Mouse (Mus musculus): ENCODE results near the gene Cse1l. TPM values are rescaled to one million over a fixed set of nuclear protein-coding genes. Genes with fewer than 3 reads are reported as not detected.

Gene Cse1l
- polyA plus RNA-seq, 1 experiment from 2014 or later, result 89.3 TPM

DNA sequence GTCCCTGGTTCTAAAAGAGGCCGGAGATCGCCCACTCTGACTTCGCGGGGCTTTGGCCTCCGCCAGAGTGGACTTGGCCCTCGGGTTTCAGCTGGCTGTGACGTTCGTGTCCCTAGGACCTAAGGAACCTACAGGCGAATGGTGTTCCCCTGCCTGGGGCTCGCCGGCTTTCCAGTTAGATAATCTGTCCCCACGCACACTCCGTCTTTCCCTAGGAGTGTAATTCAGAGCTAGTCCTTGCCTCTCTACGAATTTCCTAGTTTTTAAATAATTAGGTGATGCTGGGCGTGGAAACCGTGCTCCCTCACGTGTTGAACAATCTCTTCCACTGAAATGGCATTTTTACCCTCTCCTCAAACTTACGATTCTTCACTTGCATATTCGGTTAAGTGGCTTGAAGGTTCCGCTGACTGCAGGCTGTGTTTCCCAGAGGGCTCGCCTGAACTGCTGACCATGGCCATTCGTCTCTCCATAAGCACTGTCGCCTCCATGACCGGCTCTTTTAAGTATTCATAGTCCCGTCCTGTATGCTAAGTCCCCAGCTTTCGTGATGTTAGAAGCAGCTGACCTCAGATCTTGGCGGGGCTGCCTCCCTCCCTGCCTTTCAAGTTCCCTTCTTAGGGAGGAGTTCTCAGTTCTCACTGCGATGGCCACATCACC, 813 bp downstream of the Cse1l start:
- Histone ChIP-seq H3K9ac (peak overlapping the region; percentile 90), H3K9me3 (no peaks in the 10 kb centered on the region), H3K4me1 (replicated peaks) (peaks cover 16% of the 10 kb centered on the region), H3K36me3 (no peaks in the 10 kb centered on the region), H3K27ac (replicated peaks) (peak overlapping the region; percentile 98), H3K27me3 (no peaks in the 10 kb centered on the region), H3K4me3 (peak overlapping the region; percentile 97), H3K4me2 (peak overlapping the region; percentile 81)
- ATAC-seq (ENCODE audit: low FRiP score, low read depth), result peak; percentile 57
- under 1% methylated on average over 28 of the region's 28 CpGs for WGBS

- no peak overlapping the region for H3K27ac ChIP-seq (replicated peaks)
- no peak overlapping the region for H3K9ac ChIP-seq
- no peak for ATAC-seq (ENCODE audit: low FRiP score, low read depth)
- H3K27me3 ChIP-seq, result no peaks in the 10 kb centered on the region
- H3K4me2 ChIP-seq, result no peak overlapping the region
- H3K4me3 ChIP-seq, result no peak overlapping the region
- H3K36me3 ChIP-seq, result no peaks in the 10 kb centered on the region
- 95% methylated on average over 3 of the region's 3 CpGs for WGBS
- no peaks in the 10 kb centered on the region for H3K9me3 ChIP-seq
- peaks cover 16% of the 10 kb centered on the region for H3K4me1 ChIP-seq (replicated peaks)
These were observed 3.9 kb downstream of the Cse1l start for GRCm38 (mm10) chr2:166909729-166910128.

DNA sequence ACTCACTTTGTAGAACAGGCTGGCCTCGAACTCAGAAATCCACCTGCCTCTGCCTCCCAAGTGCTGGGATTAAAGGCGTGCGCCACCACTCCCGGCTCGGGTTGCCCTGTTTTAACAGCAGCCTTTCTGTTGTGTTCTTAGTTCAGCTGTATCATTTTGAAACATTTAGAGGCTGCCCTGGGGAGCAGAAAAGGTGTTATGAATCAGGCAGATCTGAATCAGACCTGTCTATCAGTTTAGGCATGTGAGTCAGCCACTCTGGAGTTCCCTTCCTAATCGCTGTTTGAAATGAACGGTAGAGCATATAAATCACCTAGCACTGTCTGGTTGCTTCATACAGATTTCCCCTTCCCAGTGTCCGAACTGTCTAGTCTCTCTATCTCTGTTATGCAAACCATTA, 4.7 kb downstream of the Cse1l start:
- WGBS, result 94% methylated on average over 8 of the region's 8 CpGs

GRCm38 (mm10) chr2:166923971-166924370, 18.1 kb downstream of the Cse1l start:
- H3K9ac ChIP-seq, result no peak overlapping the region
- H3K4me1 ChIP-seq (replicated peaks), result no peaks in the 10 kb centered on the region
- H3K36me3 ChIP-seq, result peaks cover 59% of the 10 kb centered on the region
- WGBS, result 87% methylated on average over 2 of the region's 2 CpGs
- no peak overlapping the region for H3K4me3 ChIP-seq
- no peak for ATAC-seq (ENCODE audit: low FRiP score, low read depth)
- no peak overlapping the region for H3K4me2 ChIP-seq
- H3K27me3 ChIP-seq, result no peaks in the 10 kb centered on the region
- no peak overlapping the region for H3K27ac ChIP-seq (replicated peaks)
- H3K9me3 ChIP-seq, result no peaks in the 10 kb centered on the region

More for the DNA sequence above, 4.7 kb downstream of the Cse1l start:
- H3K4me3 ChIP-seq, result no peak overlapping the region
- H3K4me2 ChIP-seq, result no peak overlapping the region
- H3K36me3 ChIP-seq, result no peaks in the 10 kb centered on the region
- H3K27ac ChIP-seq (replicated peaks), result no peak overlapping the region
- H3K27me3 ChIP-seq, result no peaks in the 10 kb centered on the region
- ATAC-seq (ENCODE audit: low FRiP score, low read depth), result no peak
- H3K9ac ChIP-seq, result no peak overlapping the region
- H3K4me1 ChIP-seq (replicated peaks), result peaks cover 12% of the 10 kb centered on the region
- no peaks in the 10 kb centered on the region for H3K9me3 ChIP-seq

DNA sequence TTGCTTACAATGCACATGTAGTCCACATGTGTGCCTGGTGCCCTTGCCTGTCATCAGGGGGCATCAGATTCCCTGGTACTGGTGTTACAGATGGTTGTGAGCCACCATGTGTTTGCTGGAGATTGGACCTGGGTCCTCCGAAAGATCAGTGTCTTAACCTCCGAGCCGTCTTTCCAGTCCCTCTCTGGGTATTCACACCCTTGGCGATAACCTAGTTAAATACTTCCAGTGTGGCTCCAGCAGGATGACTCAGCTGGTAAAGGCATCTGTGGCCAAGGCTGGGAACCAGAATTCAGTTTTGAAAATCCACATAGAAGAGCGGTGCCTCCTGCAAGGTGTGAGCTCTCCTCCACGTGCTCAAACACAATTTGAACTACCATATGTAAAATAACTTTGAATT, 28.1 kb downstream of the Cse1l start:
- peaks cover 75% of the 10 kb centered on the region for H3K36me3 ChIP-seq

GRCm38 (mm10) chr2:166934416-166934815, 28.6 kb downstream of the Cse1l start:
- Histone ChIP-seq H3K4me2 (no peak overlapping the region), H3K27me3 (no peaks in the 10 kb centered on the region), H3K4me3 (no peak overlapping the region), H3K9me3 (no peaks in the 10 kb centered on the region), H3K9ac (no peak overlapping the region), H3K27ac (replicated peaks) (no peak overlapping the region), H3K36me3 (peaks cover 72% of the 10 kb centered on the region), H3K4me1 (replicated peaks) (no peaks in the 10 kb centered on the region)
- no peak for ATAC-seq (ENCODE audit: low FRiP score, low read depth)
- 53% methylated on average over 5 of the region's 5 CpGs for WGBS

More for the DNA sequence above, 28.1 kb downstream of the Cse1l start:
- Histone ChIP-seq H3K4me3 (no peak overlapping the region), H3K9me3 (no peaks in the 10 kb centered on the region), H3K27ac (replicated peaks) (no peak overlapping the region), H3K27me3 (no peaks in the 10 kb centered on the region), H3K9ac (no peak overlapping the region), H3K4me2 (no peak overlapping the region), H3K4me1 (replicated peaks) (no peaks in the 10 kb centered on the region)
- no peak for ATAC-seq (ENCODE audit: low FRiP score, low read depth)
- 95% methylated on average over 6 of the region's 6 CpGs for WGBS

GRCm38 (mm10) chr2:166935582-166935981, 29.7 kb downstream of the Cse1l start:
- Histone ChIP-seq H3K4me3 (no peak overlapping the region), H3K27me3 (no peaks in the 10 kb centered on the region), H3K4me2 (no peak overlapping the region), H3K36me3 (peaks cover 65% of the 10 kb centered on the region), H3K9me3 (no peaks in the 10 kb centered on the region), H3K27ac (replicated peaks) (no peak overlapping the region), H3K4me1 (replicated peaks) (no peaks in the 10 kb centered on the region), H3K9ac (no peak overlapping the region)
- no peak for ATAC-seq (ENCODE audit: low FRiP score, low read depth)
- 95% methylated on average over 7 of the region's 7 CpGs for WGBS

DNA sequence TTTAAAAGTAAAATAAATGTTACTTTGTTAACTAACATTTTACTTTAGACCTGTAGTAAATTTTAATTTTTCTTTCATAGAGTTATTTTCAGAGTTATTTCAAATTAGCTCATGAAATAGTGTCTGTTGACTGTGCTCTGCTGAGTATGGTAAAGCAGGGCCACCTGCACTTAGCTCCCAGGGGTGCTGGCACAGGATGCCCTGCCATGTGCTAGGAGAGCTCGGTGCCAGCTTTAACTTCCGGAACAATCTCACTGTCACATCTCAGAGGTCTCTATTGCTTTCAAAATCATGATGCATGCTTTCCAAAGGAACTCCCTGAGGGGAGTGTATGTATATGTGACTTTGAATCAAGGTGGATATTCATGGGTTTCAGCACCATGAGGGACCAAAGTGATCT, 30.3 kb downstream of the Cse1l start:
- Histone ChIP-seq H3K27ac (replicated peaks) (no peak overlapping the region), H3K36me3 (peaks cover 65% of the 10 kb centered on the region), H3K4me3 (no peak overlapping the region), H3K9me3 (no peaks in the 10 kb centered on the region), H3K9ac (no peak overlapping the region), H3K27me3 (no peaks in the 10 kb centered on the region), H3K4me2 (no peak overlapping the region), H3K4me1 (replicated peaks) (no peaks in the 10 kb centered on the region)
- WGBS, result 79% methylated on average over 2 of the region's 2 CpGs
- no peak for ATAC-seq (ENCODE audit: low FRiP score, low read depth)

DNA sequence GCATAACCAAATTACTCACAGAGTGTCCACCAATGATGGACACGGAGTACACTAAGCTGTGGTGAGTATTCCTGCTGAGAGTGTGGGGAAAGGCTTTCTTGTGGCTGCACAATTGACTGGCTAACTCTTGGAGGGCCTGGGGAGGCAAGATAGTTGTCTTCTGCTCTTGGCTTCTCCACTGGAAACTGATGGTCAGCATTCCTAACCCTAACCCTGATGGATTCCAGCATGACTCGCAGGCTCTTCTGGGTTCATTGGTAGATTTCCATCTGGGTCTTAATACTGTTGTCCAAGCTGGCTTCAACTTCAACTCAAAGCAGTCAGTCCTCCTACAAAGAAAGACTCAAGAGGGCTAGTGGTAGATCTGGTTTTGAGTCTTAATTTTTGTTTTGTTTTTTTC, 37.3 kb downstream of the Cse1l start:
- no peak for ATAC-seq (ENCODE audit: low FRiP score, low read depth)
- Histone ChIP-seq H3K4me2 (no peak overlapping the region), H3K4me1 (replicated peaks) (no peaks in the 10 kb centered on the region), H3K9me3 (no peaks in the 10 kb centered on the region), H3K4me3 (no peak overlapping the region), H3K27ac (replicated peaks) (no peak overlapping the region), H3K27me3 (no peaks in the 10 kb centered on the region), H3K9ac (no peak overlapping the region), H3K36me3 (peaks cover 74% of the 10 kb centered on the region)
- WGBS, result 89% methylated on average over 2 of the region's 2 CpGs

DNA sequence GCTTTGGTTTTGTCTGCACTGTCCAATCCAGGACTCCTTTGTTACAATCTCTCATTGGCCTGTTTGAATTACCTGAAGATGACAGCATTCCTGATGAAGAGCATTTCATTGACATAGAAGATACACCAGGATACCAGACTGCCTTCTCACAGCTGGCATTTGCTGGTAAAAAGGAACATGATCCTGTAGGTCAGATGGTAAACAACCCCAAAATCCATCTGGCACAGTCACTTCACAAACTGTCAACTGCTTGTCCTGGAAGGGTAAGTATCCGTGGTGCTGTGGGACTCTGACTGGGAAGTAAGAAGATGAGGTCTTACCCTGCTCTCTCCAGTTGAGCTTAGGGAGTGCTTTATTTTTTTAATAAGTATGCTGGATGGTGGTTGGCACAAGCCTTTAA, 38.5 kb downstream of the Cse1l start:
- ATAC-seq (ENCODE audit: low FRiP score, low read depth), result no peak

DNA sequence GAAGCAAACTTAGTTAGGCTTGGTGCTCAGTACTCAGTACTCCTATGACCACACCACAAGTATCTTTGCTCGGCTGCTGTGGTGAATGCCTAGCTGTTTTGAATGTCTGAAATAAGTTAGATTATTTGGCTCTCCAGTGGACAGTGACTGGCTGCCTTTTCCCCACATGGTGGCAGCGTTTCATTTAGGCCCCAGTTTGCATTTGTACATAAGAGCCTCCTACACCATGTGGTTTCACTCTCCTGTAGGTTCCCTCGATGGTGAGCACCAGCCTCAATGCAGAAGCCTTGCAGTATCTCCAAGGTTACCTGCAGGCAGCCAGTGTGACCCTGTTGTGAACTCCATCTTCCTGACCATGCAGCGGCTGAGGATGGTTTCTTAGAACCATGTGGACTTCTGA, 39.6 kb downstream of the Cse1l start:
- Histone ChIP-seq H3K36me3 (peaks cover 90% of the 10 kb centered on the region), H3K9ac (no peak overlapping the region), H3K27me3 (no peaks in the 10 kb centered on the region), H3K9me3 (no peaks in the 10 kb centered on the region), H3K4me2 (no peak overlapping the region), H3K4me1 (replicated peaks) (no peaks in the 10 kb centered on the region), H3K27ac (replicated peaks) (no peak overlapping the region), H3K4me3 (no peak overlapping the region)
- 60% methylated on average over 4 of the region's 4 CpGs for WGBS
- ATAC-seq (ENCODE audit: low FRiP score, low read depth), result 0 out of 2 replicates have a peak, but pooled peaks have one; percentile 54

More for the DNA sequence above, 38.5 kb downstream of the Cse1l start:
- Histone ChIP-seq H3K27me3 (no peaks in the 10 kb centered on the region), H3K27ac (replicated peaks) (no peak overlapping the region), H3K4me2 (no peak overlapping the region), H3K9ac (no peak overlapping the region), H3K4me3 (no peak overlapping the region), H3K4me1 (replicated peaks) (no peaks in the 10 kb centered on the region), H3K9me3 (no peaks in the 10 kb centered on the region), H3K36me3 (peaks cover 80% of the 10 kb centered on the region)
- WGBS, result 80% methylated on average over 1 of the region's 1 CpGs

GRCm38 (mm10) chr2:166948246-166948645, 42.4 kb downstream of the Cse1l start:
- WGBS, result 59% methylated on average over 1 of the region's 1 CpGs
- Histone ChIP-seq H3K9ac (no peak overlapping the region), H3K27ac (replicated peaks) (no peak overlapping the region), H3K4me1 (replicated peaks) (0 out of 2 replicates have a peak, but pooled peaks cover 4% of the 10 kb centered on the region), H3K4me2 (no peak overlapping the region), H3K4me3 (no peak overlapping the region), H3K27me3 (no peaks in the 10 kb centered on the region), H3K36me3 (peaks cover 88% of the 10 kb centered on the region), H3K9me3 (no peaks in the 10 kb centered on the region)
- no peak for ATAC-seq (ENCODE audit: low FRiP score, low read depth)

DNA sequence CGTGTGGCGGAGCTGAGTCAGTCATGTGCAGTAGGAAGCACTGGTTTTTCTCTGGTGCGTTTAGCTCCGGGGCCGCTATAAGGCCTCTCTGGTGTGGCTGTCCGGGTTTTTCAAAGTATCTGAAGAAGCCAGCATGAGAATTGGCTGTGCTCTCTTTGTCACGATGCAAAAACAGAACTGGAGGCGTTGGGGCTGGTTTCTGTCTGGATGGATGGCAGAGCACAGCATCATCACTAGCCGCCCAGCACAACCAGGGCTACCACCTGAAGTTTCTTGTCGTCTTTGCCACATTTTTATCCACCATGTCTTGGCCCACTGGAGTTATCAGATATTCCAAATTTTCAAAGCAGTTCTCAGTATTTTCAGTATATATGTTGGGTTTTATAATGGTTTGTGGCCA, 43.1 kb downstream of the Cse1l start:
- no peak overlapping the region for H3K9ac ChIP-seq
- peaks cover 85% of the 10 kb centered on the region for H3K36me3 ChIP-seq
- H3K27me3 ChIP-seq, result no peaks in the 10 kb centered on the region
- H3K4me1 ChIP-seq (replicated peaks), result 0 out of 2 replicates have a peak, but pooled peaks cover 4% of the 10 kb centered on the region
- H3K4me3 ChIP-seq, result no peak overlapping the region
- no peak overlapping the region for H3K4me2 ChIP-seq
- ATAC-seq (ENCODE audit: low FRiP score, low read depth), result no peak
- H3K27ac ChIP-seq (replicated peaks), result no peak overlapping the region
- WGBS, result 92% methylated on average over 10 of the region's 10 CpGs
- H3K9me3 ChIP-seq, result no peaks in the 10 kb centered on the region
